Mouse (Mus musculus) heart, postnatal 0 days (tissue): ENCODE results near the gene Npr1.

Experiments
- CTCF ChIP-seq: IDR thresholded peaks from 2 replicates; pipeline ENCODE4 v1.5.1; 2016; ENCODE audit warnings: antibody characterized with exemption, control low read depth, low read depth
- EP300 ChIP-seq: IDR thresholded peaks from 2 replicates; pipeline ENCODE4 v1.6.1; 2016; ENCODE audit warnings: antibody characterized with exemption, low read depth

DNA sequence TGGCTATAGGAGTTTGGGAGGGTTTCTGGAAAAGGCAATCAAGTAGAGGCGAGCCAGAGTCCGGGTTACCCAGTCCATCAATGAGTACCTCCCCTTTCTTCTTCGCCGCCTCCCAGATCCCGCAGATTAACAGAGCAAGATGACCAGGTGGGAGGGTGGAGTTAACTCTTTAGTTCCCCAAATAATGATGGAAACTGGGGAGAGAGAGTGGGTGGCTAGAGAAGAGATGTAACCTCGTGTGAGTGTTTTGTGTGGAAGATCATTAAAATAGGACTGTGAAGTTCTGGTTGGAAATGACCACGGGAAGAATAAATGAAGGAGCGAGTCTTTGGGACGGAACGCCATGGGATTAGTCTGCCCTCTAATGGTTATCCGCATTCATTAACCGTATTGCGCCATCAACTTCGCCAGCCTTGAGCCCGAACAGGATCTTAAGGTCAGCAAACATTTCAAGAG is 673 bp upstream of the Npr1 start:
- peak; percentile 85 for TF ChIP-seq CTCF
- TF ChIP-seq EP300 = no peak
